Mouse (Mus musculus) E14TG2a.4 (cell line): ENCODE measurements around the gene Pnpla6.

Experiments
- H3K27me3 ChIP-seq: 2 replicates; pipeline ENCODE4 v1.6.1; 2014; ENCODE audit warnings: low read length, control low read depth; ENCODE audit not compliant: insufficient read depth
- H3K36me3 ChIP-seq: 2 replicates; pipeline ENCODE4 v1.6.1; 2014; ENCODE audit warnings: low read length, control low read depth; ENCODE audit not compliant: insufficient read depth
- H3K4me1 ChIP-seq: replicated peaks from 2 replicates; pipeline ENCODE4 v1.6.1; 2014; ENCODE audit warnings: low read depth, low read length, control low read depth
- H3K4me3 ChIP-seq: replicated peaks from 2 replicates; pipeline ENCODE4 v1.5.1; 2014; ENCODE audit warnings: mild to moderate bottlenecking, low read length
- H3K9me3 ChIP-seq: 2 replicates; pipeline ENCODE4 v1.6.1; 2014; ENCODE audit warnings: low read length, control low read depth
- CTCF ChIP-seq: conservative IDR thresholded peaks from 2 replicates; pipeline ENCODE4 v1.5.1; 2014; ENCODE audit warnings: low read length
- NANOG ChIP-seq: IDR thresholded peaks from 2 replicates; pipeline ENCODE4 v1.6.1; 2014; ENCODE audit warnings: borderline replicate concordance, low read length, mixed read lengths
- POU5F1 ChIP-seq: IDR thresholded peaks from 2 replicates; pipeline ENCODE4 v1.6.1; 2014; ENCODE audit warnings: low read length, borderline replicate concordance

Gene Pnpla6

DNA sequence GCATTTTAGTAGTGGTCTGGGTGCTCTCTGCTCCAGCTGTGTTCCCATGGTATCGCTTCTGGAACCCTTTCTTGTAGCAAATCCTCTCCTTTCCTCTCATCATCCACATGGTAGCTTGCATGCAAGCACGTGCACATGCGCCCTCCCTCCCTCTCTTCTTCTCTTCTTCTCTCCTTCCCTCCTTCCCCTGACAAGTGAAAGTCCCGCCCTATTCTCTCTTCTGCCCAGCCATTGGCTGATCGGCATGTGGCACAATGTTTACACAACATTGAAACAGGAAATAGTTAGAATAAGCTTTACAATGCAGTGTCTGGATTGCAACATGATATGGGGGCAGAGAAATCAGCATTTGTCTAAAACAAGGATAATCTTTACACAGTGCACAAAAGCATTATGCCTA lies 33.6 kb upstream of the Pnpla6 start:
- no peak overlapping the region for H3K4me3 ChIP-seq
- H3K27me3 ChIP-seq = peaks cover 39% of the 10 kb centered on the region
- TF ChIP-seq NANOG = no peak
- TF ChIP-seq CTCF = no peak
- TF ChIP-seq POU5F1 = no peak
- H3K4me1 ChIP-seq = peaks cover 33% of the 10 kb centered on the region
- H3K9me3 ChIP-seq = no peaks in the 10 kb centered on the region
- H3K36me3 ChIP-seq = no peaks in the 10 kb centered on the region

DNA sequence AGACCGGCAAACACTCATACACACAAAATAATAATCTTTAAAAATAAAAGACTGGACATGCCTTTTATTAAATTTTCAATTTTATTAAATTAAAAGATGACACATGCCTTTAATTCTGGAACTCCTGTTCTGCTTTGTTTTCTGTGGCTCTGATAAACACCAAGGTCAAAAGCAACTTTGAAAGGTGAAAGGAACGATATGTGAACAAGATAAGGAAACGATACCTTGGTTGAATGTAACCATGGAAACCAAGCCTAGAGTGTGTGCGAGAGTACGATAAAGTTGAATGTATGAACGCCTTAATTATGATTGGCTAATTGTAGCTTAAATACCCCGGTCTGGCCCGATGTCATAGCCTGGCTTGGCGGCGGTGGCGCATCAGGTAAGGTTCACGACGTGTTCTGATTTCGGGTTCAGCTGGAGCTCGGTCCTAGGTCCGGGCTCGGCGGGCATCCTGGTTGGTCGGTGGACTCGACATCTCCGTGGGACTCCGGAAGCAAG lies 32.9 kb upstream of the Pnpla6 start:
- H3K36me3 ChIP-seq = no peaks in the 10 kb centered on the region
- H3K27me3 ChIP-seq = peaks cover 32% of the 10 kb centered on the region
- peak overlapping the region; percentile 14; the same call in 1 of the 2 replicates for H3K4me3 ChIP-seq
- no peaks in the 10 kb centered on the region for H3K9me3 ChIP-seq
- H3K4me1 ChIP-seq = peaks cover 33% of the 10 kb centered on the region
- no peak for TF ChIP-seq CTCF
- no peak for TF ChIP-seq NANOG
- no peak for TF ChIP-seq POU5F1

DNA sequence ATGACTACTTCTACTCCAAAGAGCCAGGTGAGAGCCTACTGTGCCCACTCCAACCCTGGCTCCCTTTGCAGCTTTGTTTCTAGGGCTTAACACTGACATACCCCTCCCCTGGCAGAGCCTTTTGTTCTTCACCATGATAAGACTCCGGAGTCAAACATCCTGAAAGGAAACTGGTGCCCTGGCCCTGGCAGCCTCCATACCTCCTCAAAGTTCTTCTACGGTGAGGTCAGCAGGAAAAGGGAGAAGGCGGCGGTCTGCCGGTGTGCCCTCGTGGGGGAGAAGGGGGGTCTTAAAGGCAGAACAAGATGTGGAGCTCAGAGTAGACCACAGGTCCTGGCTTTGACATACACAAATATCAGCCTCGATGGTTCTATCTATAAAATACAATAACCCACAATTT lies 31.6 kb upstream of the Pnpla6 start:
- Histone ChIP-seq H3K4me1 (peaks cover 33% of the 10 kb centered on the region), H3K9me3 (no peaks in the 10 kb centered on the region), H3K4me3 (no peak overlapping the region), H3K36me3 (no peaks in the 10 kb centered on the region), H3K27me3 (peaks cover 24% of the 10 kb centered on the region)
- TF ChIP-seq CTCF (no peak), POU5F1 (no peak), NANOG (no peak)

DNA sequence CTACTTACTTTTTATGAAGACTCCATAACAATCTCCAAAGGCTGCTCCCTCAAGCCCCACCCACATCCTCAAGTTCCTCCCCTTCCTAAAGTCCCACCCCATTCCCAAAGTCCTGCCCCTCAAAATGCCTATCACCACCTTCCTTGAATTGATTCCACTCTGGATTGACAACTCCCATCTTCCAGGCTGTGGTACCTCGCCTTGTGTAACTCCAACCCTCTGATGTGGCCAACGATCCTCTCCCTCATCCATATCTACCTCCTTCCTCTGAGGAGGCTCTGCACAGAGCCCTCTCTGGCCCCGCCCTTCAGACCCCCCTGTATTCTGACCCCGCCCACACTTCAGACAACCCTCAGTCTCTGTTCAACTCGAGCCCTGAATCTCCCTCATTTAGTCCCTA lies 30.0 kb upstream of the Pnpla6 start:
- Histone ChIP-seq H3K27me3 (peaks cover 16% of the 10 kb centered on the region), H3K36me3 (no peaks in the 10 kb centered on the region), H3K9me3 (no peaks in the 10 kb centered on the region), H3K4me3 (peak overlapping the region; percentile 57), H3K4me1 (peaks cover 33% of the 10 kb centered on the region)
- TF ChIP-seq NANOG (no peak), CTCF (no peak), POU5F1 (no peak)

DNA sequence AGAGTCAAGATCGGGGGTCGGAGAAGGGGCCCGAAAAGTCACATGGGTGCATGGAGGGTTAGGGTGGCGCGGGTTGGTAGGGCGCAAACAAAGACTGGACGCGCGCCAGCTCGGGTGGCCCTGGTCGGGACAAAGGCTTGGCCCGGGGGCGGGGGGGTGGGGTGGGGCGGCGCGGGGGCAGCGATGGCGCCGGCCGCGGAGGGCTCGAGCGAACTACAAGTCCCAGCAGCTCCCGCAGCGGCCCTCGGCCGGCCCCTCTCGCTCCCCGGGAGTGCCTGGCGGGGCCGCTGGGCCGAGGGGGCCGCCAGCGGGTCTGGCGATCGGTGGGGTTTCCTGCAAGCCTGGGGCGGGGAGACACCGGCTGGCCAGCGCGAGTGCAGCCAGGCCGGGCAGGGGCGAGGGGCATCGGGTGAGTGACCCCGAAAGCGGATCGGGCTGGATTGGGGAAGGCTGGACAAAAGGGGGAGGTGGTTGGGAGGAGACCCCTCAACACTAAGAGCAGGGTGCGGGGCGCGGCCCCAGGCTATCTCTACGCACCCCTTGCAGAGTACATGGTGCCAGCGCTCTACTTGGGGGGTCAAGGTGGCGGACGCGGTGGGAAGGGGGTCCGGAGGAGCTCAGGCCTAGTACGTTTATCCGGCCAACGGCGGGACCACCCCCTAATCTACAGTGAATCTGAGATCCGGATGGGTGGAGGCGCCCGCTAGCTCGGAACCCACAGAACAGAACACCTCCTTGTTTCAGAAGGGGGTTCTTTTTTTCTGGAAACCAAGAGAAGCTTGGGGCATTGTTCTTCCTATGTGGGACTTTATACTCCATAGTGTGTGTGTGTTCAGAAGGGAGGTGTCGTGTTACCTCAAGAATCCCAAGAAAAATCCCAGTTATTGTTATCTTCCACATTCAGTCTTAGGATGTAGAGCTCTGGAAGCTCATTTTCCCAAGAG lies 22.0 kb upstream of the Pnpla6 start, which contains the start of gene Zfp358:
TSS of gene Zfp358 (plus strand) at position 238 of the 944 bp plus-strand sequence.
- peak within 1 kb of the TSS; percentile 91 for H3K4me3 ChIP-seq
- H3K9me3 ChIP-seq = no peaks in the 10 kb centered on the region
- peaks cover 38% of the 10 kb centered on the region for H3K4me1 ChIP-seq
- no peaks in the 10 kb centered on the region for H3K36me3 ChIP-seq
- TF ChIP-seq NANOG (no peak), POU5F1 (no peak), CTCF (no peak)
- H3K27me3 ChIP-seq = peaks cover 56% of the 10 kb centered on the region

DNA sequence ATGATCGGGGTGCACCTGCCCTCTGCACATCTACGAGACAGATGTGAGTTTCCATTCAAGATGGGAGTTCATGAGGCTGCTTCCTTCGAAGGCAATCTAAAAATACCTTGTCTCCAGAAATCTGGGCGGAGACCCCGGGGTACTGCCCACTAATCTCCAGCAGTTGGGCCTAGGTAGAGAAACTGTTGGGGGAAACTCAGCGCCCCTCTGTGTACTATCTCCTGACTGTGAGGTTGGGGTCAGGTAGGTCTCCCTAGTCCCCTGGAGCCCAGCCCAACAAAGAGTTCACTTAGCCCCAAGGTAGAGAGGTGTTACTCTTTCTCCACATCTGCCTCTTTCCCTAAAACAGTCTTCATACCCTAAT lies 21.4 kb upstream of the Pnpla6 start:
- H3K4me1 ChIP-seq = peaks cover 38% of the 10 kb centered on the region
- peaks cover 56% of the 10 kb centered on the region for H3K27me3 ChIP-seq
- TF ChIP-seq POU5F1 (no peak), NANOG (no peak), CTCF (no peak)
- H3K9me3 ChIP-seq = no peaks in the 10 kb centered on the region
- H3K4me3 ChIP-seq = peak overlapping the region; percentile 91
- no peaks in the 10 kb centered on the region for H3K36me3 ChIP-seq

DNA sequence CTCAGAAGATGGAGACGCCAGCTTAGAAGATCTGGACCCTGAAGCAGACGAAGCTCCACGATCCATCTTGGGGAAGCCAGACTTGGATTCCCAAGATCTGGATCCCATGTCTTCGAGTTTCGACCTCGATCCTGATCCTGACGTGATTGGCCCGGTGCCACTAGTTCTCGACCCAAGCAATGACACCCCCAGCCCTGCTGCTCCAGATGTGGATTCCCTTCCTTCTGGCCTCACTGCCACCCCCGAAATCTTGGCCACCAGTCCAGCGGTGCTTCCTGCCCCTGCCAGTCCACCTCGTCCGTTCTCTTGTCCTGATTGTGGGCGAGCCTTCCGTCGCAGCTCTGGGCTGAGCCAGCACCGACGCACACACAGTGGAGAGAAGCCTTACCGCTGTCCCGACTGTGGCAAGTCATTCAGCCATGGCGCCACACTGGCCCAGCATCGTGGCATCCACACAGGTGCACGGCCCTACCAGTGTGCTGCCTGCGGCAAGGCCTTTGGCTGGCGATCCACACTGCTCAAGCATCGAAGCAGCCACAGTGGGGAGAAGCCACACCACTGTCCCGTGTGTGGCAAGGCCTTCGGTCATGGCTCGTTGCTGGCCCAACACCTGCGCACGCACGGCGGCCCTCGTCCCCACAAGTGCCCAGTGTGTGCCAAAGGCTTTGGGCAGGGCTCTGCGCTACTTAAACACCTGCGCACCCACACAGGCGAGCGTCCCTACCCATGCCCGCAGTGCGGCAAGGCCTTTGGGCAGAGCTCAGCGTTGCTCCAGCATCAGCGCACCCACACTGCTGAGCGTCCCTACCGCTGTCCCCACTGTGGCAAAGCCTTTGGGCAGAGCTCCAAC lies 19.4 kb upstream of the Pnpla6 start:
- no peak for TF ChIP-seq CTCF
- no peak for TF ChIP-seq NANOG
- TF ChIP-seq POU5F1 = no peak
- peak overlapping the region; percentile 80 for H3K4me3 ChIP-seq
- peaks cover 43% of the 10 kb centered on the region for H3K4me1 ChIP-seq
- no peaks in the 10 kb centered on the region for H3K9me3 ChIP-seq
- peaks cover 56% of the 10 kb centered on the region for H3K27me3 ChIP-seq
- H3K36me3 ChIP-seq = no peaks in the 10 kb centered on the region

DNA sequence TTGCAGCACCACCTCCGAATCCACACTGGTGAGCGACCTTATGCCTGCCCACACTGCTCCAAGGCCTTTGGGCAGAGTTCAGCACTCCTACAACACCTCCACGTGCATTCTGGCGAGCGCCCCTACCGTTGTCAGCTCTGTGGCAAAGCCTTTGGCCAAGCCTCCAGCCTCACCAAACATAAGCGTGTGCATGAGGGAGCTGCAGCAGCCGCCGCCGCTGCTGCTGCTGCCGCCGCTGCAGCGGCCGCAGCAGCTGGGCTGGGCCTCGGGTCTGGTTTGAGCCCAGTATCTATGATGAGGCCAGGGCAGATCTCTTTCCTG lies 18.8 kb upstream of the Pnpla6 start:
- H3K9me3 ChIP-seq = no peaks in the 10 kb centered on the region
- H3K4me3 ChIP-seq = peak overlapping the region; percentile 80
- H3K36me3 ChIP-seq = no peaks in the 10 kb centered on the region
- peaks cover 53% of the 10 kb centered on the region for H3K27me3 ChIP-seq
- TF ChIP-seq CTCF = no peak
- no peak for TF ChIP-seq NANOG
- TF ChIP-seq POU5F1 = no peak
- H3K4me1 ChIP-seq = peaks cover 49% of the 10 kb centered on the region
